Mouse (Mus musculus) MEL-GATA-1-ER (cell line): ENCODE measurements at regions not wholly inside any gene's neighbourhood (a gene's known extent, or its start where the extent isn't known, plus 50 kb on each side); places are given as distances from the start of the nearest gene placed in this dataset.
A peak's percentile ranks its signal among the peaks of the same experiment; 100 is the strongest.

Experiments used
- DNase-seq: peaks from one replicate; pipeline ENCODE4 v3.0.0-alpha.2; 2012; ENCODE audit warnings: low read depth; ENCODE audit errors: extremely low read depth

GRCm38 (mm10) chr12:97218445-97218844 is 1040.8 kb downstream of the Galc start:
- DNase-seq: no peak

GRCm38 (mm10) chr12:97217608-97218007 is 1041.7 kb downstream of the Galc start:
- no peak for DNase-seq

- no peak for DNase-seq
These were observed 1055.4 kb downstream of the Galc start for GRCm38 (mm10) chr12:97203636-97204389.

GRCm38 (mm10) chr12:97161853-97162252 is 1097.4 kb downstream of the Galc start:
- no peak for DNase-seq

- no peak for DNase-seq
These were observed 1097.8 kb downstream of the Galc start for GRCm38 (mm10) chr12:97161429-97161828.

GRCm38 (mm10) chr12:97158332-97158731 is 1100.9 kb downstream of the Galc start:
- DNase-seq: no peak

GRCm38 (mm10) chr12:97157748-97158147 is 1101.5 kb downstream of the Galc start:
- no peak for DNase-seq

- no peak for DNase-seq
These were observed 1102.7 kb downstream of the Galc start for GRCm38 (mm10) chr12:97156499-97157110.

- no peak for DNase-seq
These were observed 1116.5 kb downstream of the Galc start for GRCm38 (mm10) chr12:97142720-97143119.

- no peak for DNase-seq
These were observed 1121.3 kb downstream of the Galc start for GRCm38 (mm10) chr12:97137924-97138323.

GRCm38 (mm10) chr12:97130276-97130675 is 1129.0 kb downstream of the Galc start:
- DNase-seq: peak; percentile 35

- no peak for DNase-seq
These were observed 1168.6 kb downstream of the Galc start for GRCm38 (mm10) chr12:97090577-97091214.

GRCm38 (mm10) chr12:97061352-97061895 is 1197.8 kb downstream of the Galc start:
- peak; percentile 66 for DNase-seq

- no peak for DNase-seq
These were observed 1211.6 kb downstream of the Galc start for GRCm38 (mm10) chr12:97047674-97048073.
